Mouse (Mus musculus) kidney, postnatal 0 days (tissue): Measurements from ENCODE around the gene Ccpg1os. TPM values are rescaled to one million over a fixed set of nuclear protein-coding genes. Genes with fewer than 3 reads are reported as not detected.

Source experiments
- ATAC-seq: fragments of 200-750 bp; cut with Nextera tagmentation; replicated peaks from 2 replicates; pipeline ENCODE4 v1.8.0; 2017; ENCODE audit warnings: low read depth, moderate number of reproducible peaks, moderate TSS enrichment, moderate library complexity; ENCODE audit not compliant: low FRiP score
- DNase-seq: peaks from one replicate; pipeline ENCODE4 v3.0.0-alpha.2; 2016; ENCODE audit warnings: low spot score
- H3K27ac ChIP-seq: fragments of 300-500 bp; sonication (generic); 2 replicates; pipeline ENCODE4 v1.5.1; 2014; ENCODE audit warnings: mild to moderate bottlenecking
- H3K27me3 ChIP-seq: fragments of 300-500 bp; sonication (generic); 2 replicates; pipeline ENCODE4 v1.6.1; 2014; ENCODE audit warnings: low read length, mixed read lengths; ENCODE audit not compliant: insufficient read depth
- H3K36me3 ChIP-seq: fragments of 300-500 bp; sonication (generic); 2 replicates; pipeline ENCODE4 v1.6.1; 2014; ENCODE audit warnings: low read length, mixed read lengths; ENCODE audit not compliant: insufficient read depth
- H3K4me1 ChIP-seq: fragments of 300-500 bp; sonication (generic); replicated peaks from 2 replicates; pipeline ENCODE4 v1.6.1; 2014; ENCODE audit warnings: antibody characterized with exemption, low read length, mixed read lengths; ENCODE audit not compliant: insufficient read depth
- H3K4me2 ChIP-seq: fragments of 300-500 bp; sonication (generic); 2 replicates; pipeline ENCODE4 v1.6.1; 2014; ENCODE audit warnings: mild to moderate bottlenecking, low read length, moderate library complexity, mixed read lengths
- H3K4me3 ChIP-seq: fragments of 300-500 bp; sonication (generic); replicated peaks from 2 replicates; pipeline ENCODE4 v1.5.1; 2014; ENCODE audit warnings: low read depth, low read length
- H3K9ac ChIP-seq: fragments of 300-500 bp; sonication (generic); 2 replicates; pipeline ENCODE4 v1.6.1; 2014; ENCODE audit warnings: low read depth, low read length
- H3K9me3 ChIP-seq: fragments of 300-500 bp; sonication (generic); replicated peaks from 2 replicates; pipeline ENCODE4 v1.6.1; 2016; ENCODE audit warnings: low read length, inconsistent platforms, mixed read lengths
- CTCF ChIP-seq: IDR thresholded peaks from 2 replicates; pipeline ENCODE4 v1.5.1; 2016; ENCODE audit warnings: antibody characterized with exemption, low read depth, mild to moderate bottlenecking, moderate library complexity
- WGBS: fragments of 180-500 bp; shearing (Covaris S2); extraction: QIAGEN DNeasy Blood & Tissue Kit; methylation state at CpG from one replicate; pipeline ENCODE4 v1.1.7; 2014; 5-methylcytosine and 5-hydroxymethylcytosine counted together
- polyA plus RNA-seq: library from polyadenylated mRNA; unstranded; fragments of >200 nt; fragmentation: Nextera tagmentation; extraction: Ambion mirVana; gene quantifications from 2 replicates; pipeline ENCODE4 v1.2.1, GENCODE M21; 2015

Ccpg1os gene
- polyA plus RNA-seq, 1 experiment from 2014 or later = 33.8 TPM

DNA sequence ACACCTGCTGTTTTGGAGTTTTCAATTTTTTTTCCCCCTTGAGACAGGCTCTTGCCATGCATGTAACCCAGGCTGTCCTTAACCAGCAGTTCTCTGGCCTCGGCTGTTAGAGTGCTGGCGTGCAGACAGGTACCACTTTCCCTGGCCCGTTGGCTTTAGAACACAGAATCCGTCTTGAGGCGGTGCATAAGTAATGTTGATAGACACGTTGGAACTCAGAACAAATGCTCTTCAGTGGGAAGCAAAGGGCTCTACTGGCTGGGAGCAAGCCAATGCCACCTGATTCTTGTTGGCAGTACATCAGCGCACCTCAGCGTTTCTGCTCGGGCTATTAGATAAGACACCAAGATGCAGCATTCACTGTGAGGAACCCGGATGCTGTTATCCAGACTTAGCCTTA lies 34.7 kb upstream of the Ccpg1os start:
- no peaks in the 10 kb centered on the region for H3K4me1 ChIP-seq
- no peaks in the 10 kb centered on the region for H3K27me3 ChIP-seq
- peaks cover 11% of the 10 kb centered on the region for H3K36me3 ChIP-seq
- no peak overlapping the region for H3K4me3 ChIP-seq
- WGBS = 95% methylated on average over 10 of the region's 10 CpGs
- no peak for TF ChIP-seq CTCF
- no peak for ATAC-seq
- no peak for DNase-seq
- H3K9ac ChIP-seq = no peak overlapping the region
- no peak overlapping the region for H3K27ac ChIP-seq
- H3K4me2 ChIP-seq = no peak overlapping the region
- no peaks in the 10 kb centered on the region for H3K9me3 ChIP-seq

DNA sequence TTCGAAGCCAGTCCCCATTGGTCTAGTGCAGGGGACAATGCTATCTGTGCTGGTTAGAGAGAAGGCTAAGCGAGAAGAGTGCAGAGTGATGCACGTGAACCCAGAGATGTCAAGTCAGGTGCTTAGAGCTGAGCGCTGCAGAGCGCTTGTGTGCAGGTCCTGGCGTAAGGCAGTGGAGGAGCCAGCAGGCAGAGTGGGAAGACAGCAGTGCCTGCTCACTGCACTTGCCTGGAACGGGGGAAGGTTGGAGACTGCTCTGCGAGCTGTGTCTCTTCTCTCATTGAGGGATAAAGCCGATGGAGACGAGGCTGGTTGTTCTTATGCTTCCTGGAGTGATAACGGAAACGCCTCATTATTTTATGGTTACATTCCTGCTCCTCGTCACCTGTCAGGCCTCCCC lies 29.5 kb upstream of the Ccpg1os start:
- ATAC-seq (no peak), DNase-seq (no peak)
- TF ChIP-seq CTCF = no peak
- no peaks in the 10 kb centered on the region for H3K9me3 ChIP-seq
- WGBS = 74% methylated on average over 13 of the region's 13 CpGs
- H3K36me3 ChIP-seq = peaks cover 38% of the 10 kb centered on the region
- H3K4me2 ChIP-seq = no peak overlapping the region
- no peak overlapping the region for H3K27ac ChIP-seq
- no peak overlapping the region for H3K9ac ChIP-seq
- H3K27me3 ChIP-seq = no peaks in the 10 kb centered on the region
- no peaks in the 10 kb centered on the region for H3K4me1 ChIP-seq
- H3K4me3 ChIP-seq = no peak overlapping the region

- H3K36me3 ChIP-seq = peaks cover 45% of the 10 kb centered on the region
- peak; percentile 15 for DNase-seq
- no peak overlapping the region for H3K27ac ChIP-seq
- 92% methylated on average over 4 of the region's 4 CpGs for WGBS
- TF ChIP-seq CTCF = no peak; the same call in 1 of the 2 replicates
- no peak overlapping the region for H3K4me3 ChIP-seq
- no peaks in the 10 kb centered on the region for H3K27me3 ChIP-seq
- H3K9ac ChIP-seq = no peak overlapping the region
- ATAC-seq = no peak
- no peaks in the 10 kb centered on the region for H3K4me1 ChIP-seq
- H3K4me2 ChIP-seq = no peak overlapping the region
- no peaks in the 10 kb centered on the region for H3K9me3 ChIP-seq
Measured at GRCm38 (mm10) chr9:73012629-73013028, 27.4 kb upstream of the Ccpg1os start.

- Histone ChIP-seq H3K36me3 (peaks cover 40% of the 10 kb centered on the region; the same call in 1 of the 2 replicates), H3K9ac (no peak overlapping the region), H3K27ac (no peak overlapping the region), H3K27me3 (no peaks in the 10 kb centered on the region), H3K4me3 (no peak overlapping the region), H3K9me3 (no peaks in the 10 kb centered on the region), H3K4me2 (no peak overlapping the region), H3K4me1 (no peaks in the 10 kb centered on the region)
- TF ChIP-seq CTCF = no peak
- ATAC-seq (no peak), DNase-seq (no peak)
- WGBS = 44% methylated on average over 3 of the region's 3 CpGs
Measured at GRCm38 (mm10) chr9:73008384-73008783, 23.2 kb upstream of the Ccpg1os start.

GRCm38 (mm10) chr9:73006175-73006574 lies 21.0 kb upstream of the Ccpg1os start:
- Histone ChIP-seq H3K4me2 (no peak overlapping the region), H3K4me1 (no peaks in the 10 kb centered on the region), H3K36me3 (peaks cover 35% of the 10 kb centered on the region; the same call in 1 of the 2 replicates), H3K27ac (no peak overlapping the region), H3K4me3 (no peak overlapping the region), H3K9me3 (no peaks in the 10 kb centered on the region), H3K27me3 (no peaks in the 10 kb centered on the region), H3K9ac (no peak overlapping the region)
- DNase-seq (no peak), ATAC-seq (no peak)
- 98% methylated on average over 3 of the region's 3 CpGs for WGBS
- TF ChIP-seq CTCF = peak; percentile 41; the same call in 1 of the 2 replicates

GRCm38 (mm10) chr9:73005106-73005505 lies 19.9 kb upstream of the Ccpg1os start:
- ATAC-seq (no peak), DNase-seq (no peak)
- TF ChIP-seq CTCF = no peak
- Histone ChIP-seq H3K4me2 (no peak overlapping the region), H3K9ac (no peak overlapping the region), H3K4me3 (no peak overlapping the region), H3K27ac (no peak overlapping the region), H3K9me3 (no peaks in the 10 kb centered on the region), H3K36me3 (peaks cover 30% of the 10 kb centered on the region; the same call in 1 of the 2 replicates), H3K4me1 (no peaks in the 10 kb centered on the region), H3K27me3 (no peaks in the 10 kb centered on the region)
- WGBS = 78% methylated on average over 6 of the region's 6 CpGs

DNA sequence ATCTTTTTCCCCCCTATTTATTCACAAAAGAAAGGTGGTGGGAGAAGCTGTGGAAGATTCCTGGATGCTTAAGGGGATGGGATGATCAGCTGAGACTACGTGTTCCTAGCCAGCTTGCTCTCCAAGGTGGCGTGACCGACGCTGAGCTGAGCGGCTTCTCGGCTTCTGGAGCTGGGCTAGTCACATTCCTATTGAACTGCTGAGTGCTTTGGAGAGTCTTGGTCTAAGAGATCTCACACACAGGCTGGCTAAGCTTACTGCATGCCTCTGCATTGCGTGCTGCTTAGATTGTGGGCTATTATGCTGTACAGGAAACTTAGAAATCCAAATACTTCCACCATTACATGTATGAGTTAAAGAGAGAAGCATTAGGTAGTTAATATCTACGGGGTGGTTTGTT lies 18.9 kb upstream of the Ccpg1os start:
- WGBS = 85% methylated on average over 8 of the region's 8 CpGs
- H3K36me3 ChIP-seq = peaks cover 24% of the 10 kb centered on the region; the same call in 1 of the 2 replicates
- no peak overlapping the region for H3K27ac ChIP-seq
- DNase-seq (no peak), ATAC-seq (no peak)
- H3K4me3 ChIP-seq = no peak overlapping the region
- H3K27me3 ChIP-seq = no peaks in the 10 kb centered on the region
- no peak overlapping the region for H3K9ac ChIP-seq
- H3K9me3 ChIP-seq = no peaks in the 10 kb centered on the region
- no peak overlapping the region for H3K4me2 ChIP-seq
- no peak for TF ChIP-seq CTCF
- H3K4me1 ChIP-seq = no peaks in the 10 kb centered on the region
